Mouse (Mus musculus) retina, adult 2 months (tissue): ENCODE data around the gene Selenoi.
"Not testable (repeated sequence)": the region's sequence is repeated elsewhere in the genome, so short reads cannot be mapped to it uniquely, and the experiment has no call there.

Source experiments
- DNase-seq: peaks from one replicate; pipeline ENCODE4 v3.0.0-alpha.2; 2012; ENCODE audit warnings: low read depth, low spot score

The Selenoi gene

DNA sequence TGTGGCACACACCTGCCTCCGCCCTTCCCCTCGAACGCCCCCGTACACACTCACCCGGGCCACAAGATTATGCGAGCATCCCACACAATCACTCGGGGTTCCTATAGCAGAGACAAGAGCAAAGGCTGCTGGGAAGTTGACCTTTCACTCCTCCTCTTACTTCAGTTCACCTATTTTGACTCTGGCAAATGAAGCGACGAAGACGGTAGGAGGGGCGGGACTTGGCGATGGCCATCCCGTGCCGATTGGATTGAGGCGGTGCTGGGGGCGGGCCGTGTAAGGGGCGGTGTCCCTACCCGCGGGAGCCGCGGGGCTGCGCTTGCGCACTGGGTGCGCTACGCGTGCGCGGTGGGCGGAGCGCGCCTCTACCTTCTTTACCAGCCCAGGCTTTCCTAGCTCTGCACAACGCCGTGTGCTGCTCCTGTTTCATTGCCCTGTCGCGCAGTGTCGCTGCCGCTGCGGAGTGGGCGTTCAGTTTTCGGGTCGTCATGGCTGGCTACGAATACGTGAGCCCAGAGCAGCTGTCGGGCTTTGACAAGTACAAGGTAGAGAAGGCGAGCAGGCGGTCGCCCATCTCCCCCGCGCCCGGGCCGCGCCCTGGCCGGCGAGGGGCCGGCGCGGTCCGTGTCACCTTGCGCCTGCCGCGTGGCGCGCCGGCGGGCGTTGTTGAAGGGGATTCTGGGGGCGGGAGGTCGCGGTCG, at the start of gene Selenoi:
TSS of gene Selenoi (plus strand) at position 311 of the 701 bp plus-strand sequence.
- DNase-seq, result peak; percentile 95

DNA sequence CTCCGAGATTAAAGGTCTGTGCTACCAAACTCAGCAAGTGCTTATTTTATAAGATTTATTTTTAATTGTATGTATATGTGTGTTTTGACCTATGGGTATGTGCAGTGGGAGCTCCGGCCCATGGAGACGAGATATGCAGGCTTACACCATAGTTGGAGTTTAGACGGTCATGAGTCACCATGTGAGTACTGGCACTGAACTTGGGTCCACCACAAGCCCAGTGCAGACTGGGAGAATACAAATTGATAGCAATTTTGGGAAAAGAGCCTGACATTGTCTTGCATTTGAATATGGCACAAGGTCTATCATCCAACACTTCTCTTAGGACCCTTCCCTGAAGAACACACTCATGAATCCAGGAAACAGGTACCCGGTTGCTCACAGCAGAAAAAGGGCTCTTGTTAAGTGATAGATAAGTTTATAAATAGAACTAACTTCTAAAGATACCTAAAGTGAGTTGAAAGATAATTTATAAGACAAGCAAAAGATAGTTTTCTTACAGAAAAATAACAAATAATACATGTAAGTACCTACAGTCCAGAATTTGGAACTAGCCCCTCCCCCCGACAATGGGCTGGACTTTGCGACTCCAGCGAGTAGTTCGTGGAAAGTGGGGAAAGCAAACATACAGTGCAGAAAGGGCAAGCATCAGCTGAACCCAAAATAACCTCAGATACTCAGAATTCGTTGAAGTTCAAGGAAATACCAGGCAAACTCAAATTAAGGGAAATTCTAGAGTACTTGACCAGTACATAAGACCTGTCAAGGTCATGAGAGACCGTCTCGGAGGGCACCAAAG, 44.5 kb upstream of the Selenoi start:
- DNase-seq, result no peak

DNA sequence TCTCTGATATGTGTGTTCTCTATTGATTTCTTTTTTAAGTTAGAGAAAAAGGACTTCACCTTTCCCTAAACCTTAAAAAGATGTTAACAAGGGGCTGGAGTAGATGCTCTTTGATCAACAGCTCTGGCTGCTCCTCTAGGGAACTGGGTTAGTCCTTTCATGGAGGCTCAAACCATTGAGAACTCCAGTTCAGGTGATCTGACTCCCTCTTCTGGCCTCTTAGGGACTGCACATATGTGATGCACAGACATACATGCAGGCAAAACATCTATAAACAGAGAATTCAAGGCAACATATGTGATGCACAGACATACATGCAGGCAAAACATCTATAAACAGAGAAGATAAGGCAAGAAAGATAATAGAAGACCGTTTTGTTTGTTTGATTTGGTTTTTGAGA, 39.9 kb upstream of the Selenoi start:
- DNase-seq, result no peak

DNA sequence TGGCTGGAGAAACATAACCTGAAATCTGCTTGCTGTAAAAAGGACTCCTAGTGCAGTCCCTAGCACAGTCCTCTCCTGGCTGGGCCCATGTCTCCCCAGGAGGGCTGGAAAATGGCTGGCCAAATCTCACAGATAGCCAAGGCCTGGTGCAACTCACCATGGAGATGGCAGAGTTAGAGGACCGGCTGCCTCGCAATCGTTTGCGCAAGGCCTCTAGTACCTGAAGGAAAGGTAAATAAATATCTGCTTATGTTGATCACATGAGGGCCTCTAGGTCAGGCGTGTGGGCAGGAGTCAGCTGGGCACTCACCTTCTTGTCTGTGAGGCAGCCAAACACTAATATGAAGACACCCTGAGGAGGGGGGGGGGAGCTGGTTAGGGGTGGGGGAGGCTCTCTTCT, 37.0 kb upstream of the Selenoi start:
- DNase-seq, result no peak

DNA sequence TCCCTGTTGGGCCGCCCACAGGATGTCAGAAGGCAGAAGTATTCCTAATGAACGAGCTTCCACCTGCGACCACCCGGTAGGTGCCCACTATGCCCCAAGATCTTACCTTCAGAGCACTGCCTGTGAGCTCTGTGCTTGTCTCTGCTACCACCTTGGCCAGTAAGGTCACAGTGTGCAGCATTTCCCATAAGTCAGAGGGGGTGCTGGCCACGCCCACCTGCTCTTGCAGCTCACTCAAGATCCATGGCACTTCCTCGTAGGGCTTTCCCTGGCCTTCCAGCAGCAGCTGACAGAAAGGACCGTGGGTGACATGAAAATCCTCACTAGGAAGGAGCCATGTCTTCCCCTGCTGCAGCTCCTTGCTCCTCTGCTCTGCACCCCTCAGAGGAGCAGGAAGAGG, 34.1 kb upstream of the Selenoi start:
- DNase-seq, result no peak

DNA sequence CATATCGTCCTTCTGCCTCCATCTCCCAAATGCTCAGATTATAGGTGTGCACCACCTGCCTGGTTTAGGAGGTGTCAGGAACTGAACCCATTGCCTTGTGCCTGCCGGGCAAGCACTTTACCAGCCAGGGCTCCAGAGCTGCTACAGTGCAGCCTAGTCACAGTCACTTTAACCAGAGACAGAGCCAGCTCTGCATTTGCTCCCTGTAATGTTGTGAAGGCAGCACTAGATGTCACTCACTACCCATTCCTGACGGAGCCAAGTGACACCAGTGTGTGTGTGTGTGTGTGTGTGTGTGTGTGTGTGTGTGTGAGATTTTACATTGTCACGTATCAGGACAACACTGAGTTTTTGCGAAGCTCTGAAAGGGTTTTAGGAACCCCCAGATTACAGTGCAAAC, 30.9 kb upstream of the Selenoi start:
- peak; percentile 36 for DNase-seq

DNA sequence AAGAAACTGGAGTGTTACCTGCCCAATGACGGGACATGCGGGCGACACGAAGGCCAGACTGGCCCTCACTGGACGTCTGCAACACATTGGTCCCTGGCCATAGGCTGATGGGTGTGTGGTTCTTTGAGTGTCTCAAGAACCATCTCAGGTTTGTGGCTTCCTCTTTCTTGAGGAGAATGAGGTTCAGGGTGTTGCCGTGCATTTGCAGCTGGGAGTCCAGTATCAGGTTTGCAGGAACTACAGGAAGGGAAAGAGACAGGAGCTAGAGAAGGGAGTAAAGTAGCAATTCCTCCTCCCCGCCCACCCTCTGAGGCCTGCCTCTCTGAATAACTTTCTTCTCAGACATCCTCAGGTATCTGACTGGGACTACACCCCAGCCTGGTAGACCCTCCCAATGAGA, 30.2 kb upstream of the Selenoi start:
- DNase-seq, result no peak

DNA sequence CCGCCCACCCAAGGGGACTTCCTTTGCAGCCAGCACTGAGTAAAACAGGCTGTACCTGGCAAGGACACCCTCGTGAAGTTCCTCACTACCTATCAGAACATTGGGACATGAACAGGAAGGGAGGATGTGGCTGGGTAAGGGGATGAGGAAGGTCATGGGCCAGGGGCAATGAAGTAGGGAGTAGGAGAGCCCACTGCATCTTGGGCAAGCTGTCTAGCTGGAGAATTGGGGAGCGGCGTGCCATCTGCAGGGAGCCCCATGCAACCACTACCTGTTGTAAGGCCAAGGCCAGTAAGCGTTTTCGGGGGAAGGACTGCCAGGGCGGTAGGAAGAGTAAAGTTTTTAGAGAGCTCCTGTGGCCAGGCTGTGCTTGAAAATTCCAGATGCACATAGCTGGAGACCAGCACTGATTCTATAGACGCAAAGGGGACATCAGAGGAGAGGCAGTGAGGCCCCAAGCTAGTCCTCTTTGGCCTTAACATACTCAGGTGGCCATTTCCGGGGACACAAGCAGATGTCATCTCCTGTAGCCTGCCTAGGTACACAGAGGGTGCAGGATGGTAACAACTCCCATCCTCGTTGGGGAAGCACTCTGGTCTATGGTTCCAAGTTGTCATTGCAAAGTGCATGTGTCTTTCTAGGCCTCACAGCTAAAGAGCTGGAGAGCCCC, 29.0 kb upstream of the Selenoi start:
- DNase-seq, result no peak

DNA sequence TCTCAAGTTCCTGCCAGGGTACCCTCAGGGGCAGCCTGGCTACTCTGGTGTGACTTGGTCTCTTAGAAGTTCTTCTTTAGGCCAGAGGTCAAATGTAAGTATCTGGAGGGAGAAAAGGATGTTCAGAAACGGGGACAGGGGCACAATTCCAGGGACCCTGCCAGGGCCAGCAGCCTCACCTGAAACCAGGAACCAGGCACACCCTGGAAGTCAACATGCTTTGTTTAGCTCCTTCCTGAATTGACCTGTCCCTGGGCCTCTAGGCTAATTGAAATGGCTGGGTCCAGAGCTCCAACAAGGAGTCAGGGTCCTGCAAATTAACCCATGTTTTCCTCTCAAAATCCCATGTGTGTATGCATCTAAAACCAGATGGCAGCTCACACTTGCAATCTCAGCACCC, 27.9 kb upstream of the Selenoi start:
- no peak for DNase-seq

DNA sequence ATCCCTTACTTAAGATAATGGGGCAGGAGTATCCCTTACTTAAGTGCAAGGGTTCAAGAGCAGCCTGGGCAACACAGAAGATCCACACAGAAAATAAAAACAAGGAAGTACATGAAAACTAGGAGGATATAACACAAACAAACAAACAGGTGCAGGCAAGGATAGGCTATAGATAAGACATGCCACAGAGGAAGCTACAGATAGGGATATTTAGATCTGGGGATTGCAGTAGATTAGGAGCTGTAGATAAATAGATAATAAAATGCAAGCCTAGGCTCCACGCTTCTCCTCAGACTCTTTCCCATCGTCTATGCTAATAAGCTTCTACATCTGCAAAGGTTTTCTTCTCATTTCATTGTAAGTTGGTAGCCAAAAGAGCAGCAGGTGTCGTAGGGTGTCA, 27.3 kb upstream of the Selenoi start:
- no peak for DNase-seq

DNA sequence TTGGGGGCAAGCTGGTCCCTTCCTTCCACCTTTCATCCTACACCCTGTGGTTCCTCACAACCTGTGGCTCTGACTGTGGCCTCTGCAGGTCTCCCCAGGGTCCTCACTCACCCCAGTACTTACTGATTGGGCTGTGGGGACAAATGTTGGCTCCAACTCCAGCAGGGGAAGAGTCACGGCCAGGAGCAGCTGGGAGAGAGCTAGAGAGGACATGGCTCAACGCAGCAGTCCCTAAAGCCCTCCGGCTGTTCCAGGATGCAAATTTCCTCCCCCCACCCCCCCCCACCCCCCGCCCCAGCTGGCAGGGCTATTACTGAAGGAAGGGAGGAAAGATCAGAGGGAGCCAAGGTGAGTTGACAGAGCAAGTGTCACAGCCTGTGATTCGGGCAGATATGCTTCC, 26.9 kb upstream of the Selenoi start, which contains the start of gene Adgrf3:
TSS of gene Adgrf3 (minus strand) at position 230 of the 400 bp plus-strand sequence.
- no peak for DNase-seq

DNA sequence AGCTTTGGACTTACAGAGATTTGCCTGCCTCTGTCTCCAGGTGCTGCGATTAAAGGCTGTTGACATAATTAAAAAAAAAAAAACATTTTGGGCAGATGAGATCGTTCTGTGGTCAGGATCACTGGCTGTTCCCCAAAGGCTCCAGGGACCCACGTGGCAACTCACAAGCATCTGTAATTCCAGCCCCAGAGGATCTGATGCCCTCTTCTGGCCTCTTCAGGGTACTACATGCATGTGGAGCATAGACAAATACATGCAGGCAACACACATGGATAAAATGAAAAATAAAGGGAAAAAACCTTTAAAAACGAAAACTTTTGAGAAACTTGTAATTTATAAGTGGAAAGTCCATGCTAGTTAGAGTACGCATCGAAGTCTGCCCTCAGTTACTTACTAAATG, 25.1 kb upstream of the Selenoi start:
- DNase-seq, result no peak

DNA sequence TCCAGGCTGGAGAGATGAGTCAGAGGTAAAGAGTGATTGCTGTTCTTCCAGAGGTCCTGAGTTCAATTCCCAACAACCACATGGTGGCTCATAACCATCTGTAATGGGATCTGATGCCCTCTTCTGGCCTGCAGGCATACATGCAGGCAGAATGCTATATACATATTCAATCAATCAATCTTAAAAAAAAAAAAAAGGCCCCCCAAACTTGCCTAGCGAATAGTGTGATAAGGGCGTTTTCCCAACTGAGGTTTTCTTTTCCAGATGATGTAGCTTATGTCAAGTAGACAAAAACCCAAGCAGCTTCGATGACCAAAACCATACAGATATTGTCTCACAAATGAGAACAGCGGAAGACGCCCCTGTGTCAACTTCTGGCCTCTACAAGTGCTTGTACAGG, 21.6 kb upstream of the Selenoi start:
- DNase-seq, result not testable (repeated sequence)

DNA sequence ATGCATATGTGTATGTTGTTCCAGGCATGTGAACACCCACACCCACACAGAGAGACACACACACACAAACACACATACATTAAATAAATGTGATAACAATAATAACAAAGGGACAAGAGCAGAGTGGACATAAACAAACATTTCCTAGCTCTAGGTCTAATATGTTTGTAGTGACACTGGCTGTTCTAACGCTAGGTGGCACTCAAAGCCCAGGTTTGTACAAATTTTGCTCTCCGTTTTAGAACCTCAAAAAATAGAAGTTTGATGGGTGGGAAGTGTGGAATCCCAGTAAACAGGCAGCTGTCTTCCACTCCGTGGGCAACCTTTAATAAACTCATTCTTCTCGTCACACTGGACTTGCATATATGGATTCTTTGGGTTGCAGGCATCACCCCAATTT, 17.5 kb upstream of the Selenoi start:
- peak; percentile 15 for DNase-seq

DNA sequence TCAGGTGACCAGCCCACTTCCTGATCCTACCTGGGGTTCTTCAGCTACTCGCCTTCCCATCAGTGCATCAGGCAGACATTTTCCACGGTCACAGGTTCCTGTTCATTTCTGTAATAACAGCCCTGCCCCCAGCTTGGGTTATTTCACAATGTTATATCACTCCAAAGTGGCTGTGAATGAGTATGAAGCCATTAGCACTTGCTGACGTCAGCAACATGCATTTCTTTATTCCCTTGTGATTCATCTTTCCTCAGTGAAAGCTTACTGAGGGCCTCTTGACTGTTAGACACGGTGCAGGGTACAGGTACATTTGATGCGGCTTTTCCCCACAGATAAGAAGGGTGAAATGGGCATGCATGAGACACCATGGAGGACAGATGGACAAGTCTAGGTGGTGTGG, 16.4 kb upstream of the Selenoi start:
- no peak for DNase-seq

DNA sequence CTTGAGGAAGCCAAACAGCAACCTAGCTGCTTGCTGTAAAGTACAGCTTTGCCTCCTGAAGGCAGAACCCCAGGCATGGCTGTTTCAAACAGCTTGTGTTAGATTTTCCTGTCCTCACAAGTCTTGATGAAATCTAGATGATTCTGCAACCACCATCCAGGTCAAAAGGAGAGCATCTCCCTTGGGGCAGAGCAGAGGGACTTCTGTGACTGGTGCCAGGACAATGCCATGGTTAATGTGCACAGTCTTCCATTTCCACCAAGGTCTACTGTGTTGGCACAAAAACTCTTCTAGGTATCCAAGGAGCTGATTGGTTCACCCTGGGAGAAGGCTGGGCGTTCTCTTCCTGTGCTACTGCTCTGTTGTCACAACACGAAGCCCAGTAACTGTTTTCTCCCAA, 12.7 kb upstream of the Selenoi start:
- DNase-seq, result no peak

DNA sequence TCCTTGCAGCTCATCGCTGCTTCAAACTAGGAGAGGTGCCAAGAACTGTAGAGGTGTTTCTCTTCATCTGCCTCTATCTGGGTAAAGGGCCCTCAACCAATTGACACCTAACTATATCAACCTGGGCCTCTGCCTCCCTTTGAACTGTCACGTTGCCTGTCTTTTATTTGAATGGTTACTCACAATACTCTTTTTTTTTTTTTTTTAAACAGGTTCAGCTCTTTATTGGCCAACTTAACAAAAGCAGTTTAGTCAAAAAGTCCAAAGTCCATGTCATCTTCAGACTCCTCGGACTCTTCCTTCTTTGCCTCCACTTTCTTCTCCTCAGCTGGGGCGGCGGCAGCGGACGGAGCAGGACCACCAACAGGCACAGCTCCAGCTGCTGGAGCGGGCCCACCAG, 11.7 kb upstream of the Selenoi start:
- DNase-seq, result no peak

DNA sequence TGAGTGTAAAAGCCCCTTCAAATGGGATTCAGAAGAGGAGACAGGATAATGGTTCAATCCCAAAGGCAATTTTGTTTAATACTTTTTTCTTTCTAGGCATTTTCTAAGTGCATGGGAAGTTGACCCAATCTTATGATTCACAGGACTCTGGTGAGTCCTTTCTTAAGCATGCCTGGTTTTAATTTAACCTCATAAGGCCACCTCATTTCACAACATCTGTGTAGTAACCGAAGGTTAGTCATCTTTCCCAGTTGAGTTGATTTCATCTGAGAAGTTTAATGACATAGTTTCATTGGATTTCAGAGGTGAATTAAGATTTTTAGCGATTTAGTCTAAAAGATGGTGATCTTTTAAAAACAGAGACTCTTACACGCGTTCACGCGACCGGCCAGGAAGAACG, 9.7 kb upstream of the Selenoi start:
- DNase-seq, result no peak

DNA sequence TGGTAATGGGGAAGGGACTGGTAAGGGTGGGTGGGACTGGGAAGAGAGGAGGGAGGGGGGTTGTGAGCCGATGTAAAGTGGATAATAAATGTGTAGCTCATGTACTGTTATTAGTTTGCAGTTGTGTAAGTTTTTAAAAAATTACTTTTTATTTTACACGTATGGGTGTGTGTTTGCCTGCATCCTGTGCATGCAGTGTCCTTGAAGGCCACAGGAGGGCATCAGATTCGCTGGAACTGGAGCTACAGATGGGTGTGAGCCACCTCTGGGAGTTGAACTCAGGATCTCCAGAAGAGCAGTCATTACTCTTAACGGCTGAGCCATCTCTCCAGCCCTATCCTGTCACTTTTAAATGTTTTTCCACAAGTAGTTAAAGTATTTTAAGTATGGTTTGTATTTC, 1.5 kb upstream of the Selenoi start:
- DNase-seq, result no peak

DNA sequence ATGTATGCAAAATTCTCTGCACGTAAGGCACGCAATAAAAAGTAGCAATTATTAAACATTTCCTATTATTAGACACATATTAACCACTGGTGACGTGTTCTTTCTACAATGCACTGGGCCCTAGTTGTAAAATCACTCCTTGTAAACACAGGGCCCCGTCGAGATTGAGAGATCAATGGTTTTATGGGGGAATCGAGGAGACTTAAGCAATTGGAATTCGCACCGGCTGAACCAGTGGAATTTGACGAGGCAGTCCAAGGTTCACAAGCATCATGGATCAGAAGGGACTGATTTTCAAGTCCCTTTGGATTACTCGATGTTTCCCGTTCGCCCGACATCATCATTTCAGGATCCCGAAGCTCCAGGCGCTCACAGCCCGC, 500 bp upstream of the Selenoi start:
- DNase-seq, result no peak

DNA sequence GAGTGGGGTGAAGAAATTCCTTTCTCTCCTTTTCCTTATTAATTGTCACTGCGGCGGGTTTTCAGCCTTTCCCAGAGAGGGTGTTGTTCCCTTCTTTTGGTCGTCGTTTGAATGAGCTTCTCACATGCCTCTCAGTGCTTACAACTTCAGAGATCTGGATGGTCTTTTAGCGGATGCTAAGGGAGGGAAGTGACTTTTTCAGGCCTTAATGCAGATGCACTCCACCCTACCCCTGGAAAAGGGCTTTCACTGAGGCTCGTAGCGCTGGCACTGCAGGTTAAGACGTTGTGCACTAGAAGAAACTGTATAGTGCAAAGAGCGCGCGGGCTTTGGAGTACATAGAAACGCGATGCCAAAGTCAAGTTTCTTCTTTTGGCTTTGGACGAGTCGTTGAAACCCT, 661 bp downstream of the Selenoi start:
- no peak for DNase-seq

DNA sequence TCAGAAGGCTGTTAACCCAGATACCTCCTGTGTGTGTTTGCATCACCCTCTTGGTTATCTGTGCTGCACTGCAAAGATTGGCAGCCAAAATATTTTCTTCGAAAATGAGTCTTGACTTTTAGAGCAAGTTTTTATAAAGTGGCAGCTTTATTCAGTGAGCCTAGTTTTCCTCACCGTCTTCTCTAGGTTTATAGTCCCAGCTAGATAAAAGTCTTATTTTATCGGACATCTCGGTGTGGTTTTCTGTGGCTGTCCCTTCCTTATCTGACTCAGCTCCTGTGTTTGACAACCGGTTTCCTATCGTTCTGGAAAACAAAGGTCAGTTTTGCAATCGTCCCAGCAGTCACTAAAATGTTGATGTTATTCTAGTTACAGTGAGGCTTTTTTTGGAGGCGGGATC, 1.6 kb downstream of the Selenoi start:
- no peak for DNase-seq

DNA sequence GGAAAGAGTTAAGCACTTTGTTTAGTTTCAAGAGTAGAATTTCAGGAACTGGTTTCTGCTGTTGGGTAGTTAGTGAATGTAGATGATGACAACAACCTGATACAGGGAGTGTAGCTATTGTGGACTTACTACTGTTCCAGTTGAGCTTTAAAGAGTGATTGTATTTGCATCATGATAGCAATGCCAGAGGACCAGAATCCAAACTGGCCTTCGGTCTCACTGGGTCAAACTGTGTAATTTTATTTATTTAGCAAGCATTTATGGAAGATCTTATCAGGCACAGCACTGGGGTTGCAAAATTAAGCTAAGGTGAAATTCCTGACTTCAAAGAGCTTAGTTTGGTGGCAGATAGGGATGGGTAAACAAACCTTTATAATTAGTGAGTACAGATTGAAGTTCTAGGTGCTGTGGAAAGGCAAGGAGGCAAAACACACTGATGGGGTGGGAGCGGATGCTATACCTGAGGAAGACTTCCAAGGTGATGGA, 3.3 kb downstream of the Selenoi start:
- no peak for DNase-seq
